Mouse (Mus musculus) heart, postnatal 0 days (tissue): ENCODE measurements around the gene Slc22a23. TPM values are rescaled to one million over a fixed set of nuclear protein-coding genes. Genes with fewer than 3 reads are reported as not detected.

Source experiments
- ATAC-seq: fragments of 200-750 bp; cut with Nextera tagmentation; 2 replicates; pipeline ENCODE4 v1.8.0; 2017; ENCODE audit warnings: low read depth, moderate number of reproducible peaks, moderate library complexity; ENCODE audit not compliant: insufficient read depth
- DNase-seq: peaks from one replicate; pipeline ENCODE4 v3.0.0-alpha.2; 2016; ENCODE audit warnings: low spot score
- H3K27ac ChIP-seq: fragments of 300-500 bp; sonication (generic); 2 replicates; pipeline ENCODE4 v1.5.1; 2014; ENCODE audit warnings: low read depth, mild to moderate bottlenecking
- H3K27me3 ChIP-seq: fragments of 300-500 bp; sonication (generic); 2 replicates; pipeline ENCODE4 v1.6.1; 2014; ENCODE audit warnings: low read length, mixed read lengths; ENCODE audit not compliant: control insufficient read depth, insufficient read depth
- H3K36me3 ChIP-seq: fragments of 300-500 bp; sonication (generic); replicated peaks from 2 replicates; pipeline ENCODE4 v1.6.1; 2014; ENCODE audit warnings: low read length, mixed read lengths; ENCODE audit not compliant: control insufficient read depth, insufficient read depth
- H3K4me1 ChIP-seq: fragments of 300-500 bp; sonication (generic); 2 replicates; pipeline ENCODE4 v1.6.1; 2014; ENCODE audit warnings: antibody characterized with exemption; ENCODE audit not compliant: control insufficient read depth, insufficient read depth
- H3K4me2 ChIP-seq: fragments of 300-500 bp; sonication (generic); 2 replicates; pipeline ENCODE4 v1.6.1; 2014; ENCODE audit warnings: low read depth, mild to moderate bottlenecking, low read length, moderate library complexity
- H3K4me3 ChIP-seq: fragments of 300-500 bp; sonication (generic); 2 replicates; pipeline ENCODE4 v1.5.1; 2014; ENCODE audit warnings: low read depth, low read length
- H3K9ac ChIP-seq: fragments of 300-500 bp; sonication (generic); replicated peaks from 2 replicates; pipeline ENCODE4 v1.6.1; 2014; ENCODE audit warnings: low read depth, low read length, mixed read lengths
- H3K9me3 ChIP-seq: fragments of 300-500 bp; sonication (generic); replicated peaks from 2 replicates; pipeline ENCODE4 v1.6.1; 2016; ENCODE audit warnings: low read length; ENCODE audit not compliant: control insufficient read depth
- CTCF ChIP-seq: IDR thresholded peaks from 2 replicates; pipeline ENCODE4 v1.5.1; 2016; ENCODE audit warnings: antibody characterized with exemption, control low read depth, low read depth
- EP300 ChIP-seq: IDR thresholded peaks from 2 replicates; pipeline ENCODE4 v1.6.1; 2016; ENCODE audit warnings: antibody characterized with exemption, low read depth
- WGBS: fragments of 180-500 bp; shearing (Covaris S2); extraction: QIAGEN DNeasy Blood & Tissue Kit; methylation state at CpG from one replicate; pipeline ENCODE4 v1.1.7; 2014; 5-methylcytosine and 5-hydroxymethylcytosine counted together
- polyA plus RNA-seq: library from polyadenylated mRNA; unstranded; fragments of >200 nt; fragmentation: Nextera tagmentation; extraction: Ambion mirVana; gene quantifications from 2 replicates; pipeline ENCODE4 v1.2.1, GENCODE M21; 2015
- total RNA-seq: library from RNA; depleted of rRNA; stranded (reverse); fragments of >200 nt; gene quantifications from 2 replicates; pipeline ENCODE4 v1.2.3, GENCODE M21; 2014; ENCODE audit warnings: low replicate concordance

Gene Slc22a23
- total and polyA plus RNA-seq, 2 experiments from 2014 or later: 1.4 to 13.9 TPM

DNA sequence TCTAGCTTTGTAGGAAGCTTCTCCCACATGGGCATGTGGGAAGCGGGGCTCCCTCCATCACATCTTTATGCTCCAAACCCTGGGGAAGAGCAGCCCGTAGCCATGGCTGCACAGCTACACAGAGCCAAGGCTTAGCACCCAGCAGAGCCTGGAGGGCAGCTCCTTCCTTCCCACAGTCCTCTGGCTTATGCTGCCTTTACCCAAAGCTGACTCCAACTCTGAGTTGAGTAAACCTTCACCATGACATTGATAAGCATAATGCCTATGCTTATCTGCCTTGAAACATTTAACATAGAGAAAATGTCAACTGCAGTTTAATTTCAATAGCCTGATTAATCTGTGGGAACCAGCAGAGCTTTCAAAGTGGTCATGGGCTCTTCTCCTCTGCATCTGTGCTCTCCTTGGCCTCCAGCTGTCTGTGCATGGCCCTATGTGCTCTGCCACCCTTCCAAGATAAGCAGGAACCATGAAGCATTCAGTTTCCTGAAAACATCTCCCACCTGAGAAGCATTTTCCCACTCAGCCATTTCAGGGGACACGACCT, 79.9 kb downstream of the Slc22a23 start:
- TF ChIP-seq EP300 (no peak), CTCF (no peak)
- H3K9ac ChIP-seq: no peak overlapping the region
- H3K4me2 ChIP-seq: no peak overlapping the region
- H3K4me1 ChIP-seq: no peaks in the 10 kb centered on the region
- no peaks in the 10 kb centered on the region for H3K9me3 ChIP-seq
- H3K27me3 ChIP-seq: no peaks in the 10 kb centered on the region
- ATAC-seq: no peak
- no peak overlapping the region for H3K4me3 ChIP-seq
- no peak for DNase-seq
- whole genome bisulfite sequencing: 88% methylated on average over 3 of the region's 3 CpGs
- no peak overlapping the region for H3K27ac ChIP-seq
- H3K36me3 ChIP-seq: no peaks in the 10 kb centered on the region

DNA sequence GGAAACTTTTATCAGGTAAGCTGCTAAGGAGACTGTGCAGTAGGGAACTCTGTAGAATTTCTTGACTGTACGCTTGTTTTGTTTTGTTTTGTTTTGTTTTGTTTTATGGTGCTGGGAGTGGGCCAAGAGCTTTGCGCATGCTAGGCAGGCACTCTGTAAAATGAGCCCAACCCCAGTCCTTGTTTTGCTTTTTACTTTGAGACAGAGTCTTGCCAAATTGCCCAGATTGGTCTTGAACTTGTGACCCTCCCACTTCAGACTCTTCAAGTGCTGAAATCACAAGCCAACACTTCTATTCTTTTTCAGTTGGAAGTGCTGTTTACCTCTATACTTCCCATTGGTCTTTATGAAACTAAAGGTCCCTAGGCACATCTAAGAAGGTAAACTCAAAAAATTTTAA, 80.5 kb downstream of the Slc22a23 start:
- Histone ChIP-seq H3K4me1 (no peaks in the 10 kb centered on the region), H3K4me2 (no peak overlapping the region), H3K4me3 (no peak overlapping the region), H3K36me3 (no peaks in the 10 kb centered on the region), H3K27me3 (no peaks in the 10 kb centered on the region), H3K9ac (no peak overlapping the region), H3K27ac (no peak overlapping the region), H3K9me3 (no peaks in the 10 kb centered on the region)
- 89% methylated on average over 2 of the region's 2 CpGs for WGBS
- TF ChIP-seq CTCF: no peak
- TF ChIP-seq EP300: no peak
- no peak for ATAC-seq
- no peak for DNase-seq

DNA sequence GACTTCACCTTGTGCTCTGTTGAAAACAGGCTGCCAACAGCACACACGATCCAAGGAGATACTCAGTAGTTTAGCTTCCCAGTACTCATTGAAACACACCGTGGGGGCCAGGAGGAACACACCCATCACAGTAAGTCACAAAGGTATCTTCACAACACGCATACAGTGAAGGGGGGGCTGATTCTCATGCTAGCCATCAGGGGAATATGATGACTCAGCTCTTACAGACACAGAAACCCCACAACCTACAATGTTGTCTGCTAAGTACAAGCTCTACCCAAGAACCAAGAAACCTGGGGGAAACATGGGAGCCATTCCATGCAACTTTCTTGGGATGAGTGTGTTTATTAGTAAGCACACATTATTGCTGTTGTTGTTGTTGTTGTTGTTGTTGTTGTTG, 86.2 kb downstream of the Slc22a23 start:
- DNase-seq: no peak
- no peak for ATAC-seq
- Histone ChIP-seq H3K27me3 (no peaks in the 10 kb centered on the region), H3K4me2 (no peak overlapping the region), H3K36me3 (no peaks in the 10 kb centered on the region), H3K4me3 (no peak overlapping the region), H3K4me1 (peaks cover 16% of the 10 kb centered on the region), H3K9me3 (no peaks in the 10 kb centered on the region), H3K9ac (no peak overlapping the region), H3K27ac (no peak overlapping the region)
- no peak for TF ChIP-seq EP300
- TF ChIP-seq CTCF: no peak
- 86% methylated on average over 3 of the region's 3 CpGs for WGBS

DNA sequence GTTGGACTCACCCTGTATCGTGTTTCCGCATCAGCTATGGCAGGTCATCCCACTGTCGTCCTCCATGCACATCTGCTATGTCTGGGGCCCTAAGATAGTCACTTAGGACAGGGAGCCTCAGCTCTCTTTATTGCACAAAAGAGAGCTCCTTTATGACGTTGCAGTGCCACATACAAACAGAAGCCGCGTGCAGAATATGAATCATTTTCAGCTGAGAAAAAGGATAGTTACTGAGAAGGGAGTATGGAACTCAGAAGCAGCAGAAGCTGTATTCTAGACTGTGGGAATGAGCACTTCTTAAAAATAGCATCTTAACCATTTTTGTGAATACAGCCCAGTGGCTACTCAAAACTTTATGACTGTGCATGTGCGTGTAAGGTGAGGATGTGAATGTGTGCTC, 87.8 kb downstream of the Slc22a23 start:
- WGBS: 84% methylated on average over 7 of the region's 7 CpGs
- TF ChIP-seq EP300 (no peak), CTCF (no peak)
- no peak overlapping the region for H3K9ac ChIP-seq

DNA sequence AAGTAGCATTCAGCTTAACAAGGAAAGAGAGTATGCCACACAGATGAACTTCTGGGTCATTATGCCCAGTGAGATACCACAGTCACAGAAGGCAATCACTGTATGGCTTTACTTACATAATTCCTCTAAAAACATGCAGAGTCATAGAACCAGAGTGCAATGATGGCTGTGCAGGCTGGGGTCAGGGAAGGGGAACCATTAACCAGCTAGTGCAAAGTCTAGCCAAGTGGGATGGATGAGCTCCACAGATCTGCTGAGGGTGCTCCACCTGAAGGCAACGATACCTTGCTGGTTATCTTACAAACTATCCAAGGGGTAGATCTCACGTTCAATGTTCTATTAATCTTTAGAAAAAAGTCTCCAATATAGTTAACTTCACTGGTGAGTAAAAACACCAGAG, 88.3 kb downstream of the Slc22a23 start:
- WGBS: 88% methylated on average over 2 of the region's 2 CpGs
- ATAC-seq: no peak

More for the DNA sequence above, 87.8 kb downstream of the Slc22a23 start:
- Histone ChIP-seq H3K27me3 (no peaks in the 10 kb centered on the region), H3K4me3 (no peak overlapping the region), H3K27ac (no peak overlapping the region), H3K9me3 (no peaks in the 10 kb centered on the region), H3K4me1 (peaks cover 16% of the 10 kb centered on the region), H3K36me3 (no peaks in the 10 kb centered on the region), H3K4me2 (no peak overlapping the region)
- DNase-seq (no peak), ATAC-seq (no peak)

DNA sequence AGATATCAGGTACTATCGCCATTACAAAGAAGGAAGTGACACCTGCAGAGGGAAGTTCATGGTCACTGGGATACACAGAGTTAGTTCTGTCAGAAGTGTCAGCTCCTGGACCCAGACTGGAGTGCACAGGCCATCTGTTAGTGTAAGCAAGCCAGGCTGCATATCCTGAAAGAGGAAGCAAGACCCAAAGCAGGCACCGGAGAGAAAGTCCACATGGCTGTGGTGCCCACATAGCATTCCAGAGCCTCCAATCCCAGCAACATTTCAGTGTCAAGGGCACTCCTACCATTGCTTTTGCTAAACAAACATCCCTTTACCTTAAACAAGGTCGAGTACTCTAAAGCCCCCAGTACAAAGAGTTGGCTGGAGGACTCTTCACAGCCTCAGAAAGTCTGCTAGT, 89.7 kb downstream of the Slc22a23 start:
- Histone ChIP-seq H3K9me3 (no peaks in the 10 kb centered on the region), H3K27ac (peak overlapping the region; percentile 5; the same call in 1 of the 2 replicates), H3K4me3 (no peak overlapping the region), H3K27me3 (no peaks in the 10 kb centered on the region), H3K9ac (no peak overlapping the region), H3K36me3 (no peaks in the 10 kb centered on the region), H3K4me1 (peaks cover 16% of the 10 kb centered on the region), H3K4me2 (no peak overlapping the region)
- DNase-seq (no peak), ATAC-seq (no peak)
- 56% methylated on average over 3 of the region's 3 CpGs for WGBS
- TF ChIP-seq CTCF (no peak), EP300 (no peak)

More for the DNA sequence above, 88.3 kb downstream of the Slc22a23 start:
- Histone ChIP-seq H3K4me3 (no peak overlapping the region), H3K27ac (no peak overlapping the region), H3K4me2 (no peak overlapping the region), H3K36me3 (no peaks in the 10 kb centered on the region), H3K27me3 (no peaks in the 10 kb centered on the region), H3K4me1 (peaks cover 16% of the 10 kb centered on the region), H3K9me3 (no peaks in the 10 kb centered on the region), H3K9ac (no peak overlapping the region)
- DNase-seq: no peak
- TF ChIP-seq EP300 (no peak), CTCF (no peak)
